Mouse (Mus musculus): Measurements from ENCODE around the gene Arhgef3. TPM values are rescaled to one million over a fixed set of nuclear protein-coding genes. Genes with fewer than 3 reads are reported as not detected.

Arhgef3 gene
- 80.2 TPM for polyA plus RNA-seq (2015; fragmentation: Illumina TruSeq; extraction: RNeasy Lipid Tissue Mini Kit (QIAGEN cat#74804); ENCODE audit: insufficient read depth, low replicate concordance)

GRCm38 (mm10) chr14:27114362-27115274 is at the start of gene Arhgef3:
Gene Arhgef3, plus strand, starts transcription at chr14:27114899.

DNA sequence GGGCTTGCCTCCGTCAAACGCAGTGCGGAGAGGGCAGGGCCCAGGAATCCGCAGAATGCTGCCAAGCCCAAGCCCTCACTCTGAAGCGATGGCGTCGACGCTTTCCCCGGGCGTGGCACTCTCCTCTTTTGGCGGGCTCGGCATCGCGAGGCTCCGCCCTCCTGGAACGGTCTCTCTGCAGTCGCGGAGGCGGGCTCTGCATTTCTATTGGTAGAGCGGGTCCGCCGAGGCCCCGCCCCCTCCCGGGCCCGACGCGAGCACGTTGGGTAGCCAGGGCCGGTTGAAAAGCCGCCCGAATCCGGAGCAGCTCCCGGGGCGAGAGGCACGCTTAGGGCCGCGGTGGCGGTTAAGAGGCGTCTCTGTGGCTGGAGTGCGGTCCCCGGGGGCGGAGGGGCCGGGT is 313.9 kb downstream of the Arhgef3 start, which contains the start of gene Fam208a:
Fam208a (plus strand) TSS at position 262 of the 400 bp plus-strand sequence.

Other genes with a start within 250 kb of the Arhgef3 start
- not detected for gene Asb14, start 220.3 kb upstream of the Arhgef3 start, polyA plus RNA-seq (2015; fragmentation: Illumina TruSeq; extraction: RNeasy Lipid Tissue Mini Kit (QIAGEN cat#74804); ENCODE audit: insufficient read depth, low replicate concordance)
- 38.7 TPM for gene Appl1, start 143.7 kb upstream of the Arhgef3 start, polyA plus RNA-seq (2015; fragmentation: Illumina TruSeq; extraction: RNeasy Lipid Tissue Mini Kit (QIAGEN cat#74804); ENCODE audit: insufficient read depth, low replicate concordance)
- 1.6 TPM for gene Hesx1, start 120.5 kb upstream of the Arhgef3 start, polyA plus RNA-seq (2015; fragmentation: Illumina TruSeq; extraction: RNeasy Lipid Tissue Mini Kit (QIAGEN cat#74804); ENCODE audit: insufficient read depth, low replicate concordance)
- gene Il17rd, start 76.0 kb upstream of the Arhgef3 start, polyA plus RNA-seq (2015; fragmentation: Illumina TruSeq; extraction: RNeasy Lipid Tissue Mini Kit (QIAGEN cat#74804); ENCODE audit: insufficient read depth, low replicate concordance) = 2.6 TPM

Measured in spleen, adult 10 weeks (tissue).